Mouse (Mus musculus) adrenal gland, postnatal 4 days (tissue): ENCODE data around the gene A530084C06Rik. TPM values are rescaled to one million over a fixed set of nuclear protein-coding genes. Genes with fewer than 3 reads are reported as not detected.

ENCODE experiments used
- DNase-seq, 2 experiments: peaks; one replicate each; pipeline ENCODE4 v3.0.0; 2021 to 2022; ENCODE audit warnings: low spot score in 2 of 2, mixed read lengths in 2 of 2
- long read RNA-seq, 2 experiments: library from polyadenylated mRNA; stranded (forward); transcript quantifications; one replicate each; pipeline ENCODE4 v2.0.0; 2021
- total RNA-seq, 2 experiments: library from RNA; stranded (reverse); gene quantifications; 2 replicates each; pipeline ENCODE4 v1.2.3; 2021

A530084C06Rik gene
- under 1 TPM; 0.11 to 0.28 TPM for total RNA-seq
- long read RNA-seq, experiment 1, partial matches to known transcripts = 0 of 2 reads
- long read RNA-seq, experiment 1, other reads (novel, unspliced or antisense) = 0 of 2 reads
- long read RNA-seq, experiment 2, partial matches to known transcripts = 0 of 2 reads
- long read RNA-seq, experiment 2, other reads (novel, unspliced or antisense) = 0 of 2 reads

- no peak for DNase-seq
These were observed at the start of gene A530084C06Rik for GRCm38 (mm10) chr13:31558521-31559418. TSS of gene A530084C06Rik (minus strand) at chr13:31559333.

- no peak for DNase-seq
These were observed 44.8 kb upstream of the A530084C06Rik start for GRCm38 (mm10) chr13:31603964-31604363.

GRCm38 (mm10) chr13:31599576-31599975 lies 40.4 kb upstream of the A530084C06Rik start:
- DNase-seq = no peak

GRCm38 (mm10) chr13:31587341-31587740 lies 28.2 kb upstream of the A530084C06Rik start:
- no peak for DNase-seq

GRCm38 (mm10) chr13:31579866-31580265 lies 20.7 kb upstream of the A530084C06Rik start:
- DNase-seq = no peak

GRCm38 (mm10) chr13:31578389-31578788 lies 19.3 kb upstream of the A530084C06Rik start:
- no peak for DNase-seq

- no peak for DNase-seq
These were observed 18.4 kb upstream of the A530084C06Rik start for GRCm38 (mm10) chr13:31577576-31577975.

- no peak for DNase-seq
These were observed 17.6 kb upstream of the A530084C06Rik start for GRCm38 (mm10) chr13:31576696-31577095.

- DNase-seq = no peak
These were observed 15.5 kb upstream of the A530084C06Rik start for GRCm38 (mm10) chr13:31574627-31575026.

- DNase-seq = no peak
These were observed 13.8 kb upstream of the A530084C06Rik start for GRCm38 (mm10) chr13:31572806-31573508.

- no peak for DNase-seq
These were observed 8.6 kb upstream of the A530084C06Rik start for GRCm38 (mm10) chr13:31567617-31568294.

GRCm38 (mm10) chr13:31567099-31567498 lies 8.0 kb upstream of the A530084C06Rik start:
- DNase-seq = no peak

GRCm38 (mm10) chr13:31564394-31564793 lies 5.3 kb upstream of the A530084C06Rik start:
- no peak for DNase-seq

- DNase-seq = peak in 1 of 2 experiments; percentile 12
These were observed 449 bp upstream of the A530084C06Rik start for GRCm38 (mm10) chr13:31559419-31560144.

- DNase-seq = peak in 1 of 2 experiments; percentile 11
These were observed 1.2 kb downstream of the A530084C06Rik start for GRCm38 (mm10) chr13:31557768-31558520.

GRCm38 (mm10) chr13:31556964-31557767 lies 2.0 kb downstream of the A530084C06Rik start:
- DNase-seq = no peak

- no peak for DNase-seq
These were observed 3.3 kb downstream of the A530084C06Rik start, which contains the start of gene Foxq1 for GRCm38 (mm10) chr13:31555834-31556233. TSS of gene Foxq1 (plus strand) at chr13:31556134.

- no peak for DNase-seq
These were observed 11.5 kb downstream of the A530084C06Rik start for GRCm38 (mm10) chr13:31547610-31548009.

GRCm38 (mm10) chr13:31547204-31547603 lies 11.9 kb downstream of the A530084C06Rik start:
- no peak for DNase-seq
